Mouse (Mus musculus) kidney, adult 2 months (tissue): ENCODE measurements around the gene Mpp3.

ENCODE experiments used
- CTCF ChIP-seq: fragments of 200-500 bp; conservative IDR thresholded peaks from 2 replicates; pipeline ENCODE4 v1.5.1; 2011; ENCODE audit warnings: low read depth, mild to moderate bottlenecking, control low read depth, low read length, moderate library complexity, mixed read lengths; ENCODE audit not compliant: insufficient read depth, insufficient read length
- POLR2A ChIP-seq: fragments of 200-500 bp; IDR thresholded peaks from one replicate; pipeline ENCODE4 v1.6.1; 2011; ENCODE audit warnings: low read depth, low read length, control low read depth

DNA sequence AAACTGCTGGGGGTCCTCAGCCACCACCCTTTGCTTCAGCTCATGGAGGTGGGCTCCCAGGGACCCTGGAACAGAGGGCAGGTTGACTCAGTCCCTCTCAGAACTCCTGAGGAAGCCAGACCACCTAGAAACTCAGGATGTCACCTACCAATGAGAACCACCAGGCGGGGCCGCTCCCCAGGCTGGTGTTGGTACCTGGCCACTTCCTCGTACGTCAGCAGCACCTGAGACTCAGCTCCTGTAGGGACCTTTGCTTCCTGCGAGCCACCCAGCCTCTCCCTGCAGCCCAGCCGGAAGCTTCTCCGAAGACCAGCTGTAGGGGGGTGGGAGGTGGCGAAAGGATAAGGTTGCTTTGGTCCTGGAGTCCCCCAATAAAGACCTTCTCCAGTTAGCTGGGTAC lies 19.9 kb downstream of the Mpp3 start:
- TF ChIP-seq CTCF: no peak
- TF ChIP-seq POLR2A: no peak
